Mouse (Mus musculus) heart, postnatal 0 days (tissue): Measurements from ENCODE around the gene Taf6.
A peak's percentile ranks its signal among the peaks of the same experiment; 100 is the strongest.

Source experiments
- CTCF ChIP-seq: IDR thresholded peaks from 2 replicates; pipeline ENCODE4 v1.5.1; 2016; ENCODE audit warnings: antibody characterized with exemption, control low read depth, low read depth
- EP300 ChIP-seq: IDR thresholded peaks from 2 replicates; pipeline ENCODE4 v1.6.1; 2016; ENCODE audit warnings: antibody characterized with exemption, low read depth

DNA sequence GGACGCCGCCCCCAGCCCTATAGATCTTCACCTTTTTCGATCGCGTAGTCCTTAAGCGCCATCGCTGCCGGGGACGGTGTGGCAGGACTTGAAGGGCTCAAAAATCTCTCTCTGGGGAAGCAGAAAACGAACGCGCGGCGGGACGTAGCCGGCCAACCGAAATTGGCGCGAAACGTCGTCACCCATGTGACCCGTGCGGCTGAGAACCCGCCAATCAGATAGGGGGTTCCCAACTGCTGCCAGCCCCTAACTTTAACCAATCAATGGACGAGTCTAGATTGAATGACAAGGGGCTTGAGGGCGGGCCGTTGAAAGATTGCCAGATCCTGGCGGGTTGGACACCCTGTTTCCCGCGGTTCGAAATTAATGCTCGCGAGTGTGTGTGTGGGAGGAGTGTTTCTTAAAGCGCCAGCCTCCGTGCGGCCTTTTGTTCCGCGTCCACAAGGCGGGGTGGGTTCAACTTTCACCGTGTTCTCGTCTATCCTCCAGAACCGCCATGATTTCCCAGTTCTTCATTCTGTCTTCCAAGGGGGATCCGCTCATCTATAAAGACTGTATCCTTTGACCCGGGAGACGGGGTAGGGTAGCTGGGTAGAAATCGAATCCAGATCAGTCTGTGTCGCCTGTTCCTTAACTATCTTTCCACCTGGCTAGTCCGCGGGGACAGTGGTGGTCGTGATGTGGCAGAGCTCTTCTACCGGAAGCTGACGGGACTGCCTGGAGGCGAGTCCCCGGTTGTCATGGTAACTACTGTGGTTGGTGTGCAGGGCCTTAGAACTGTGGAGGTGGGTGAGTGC lies 15.4 kb downstream of the Taf6 start, which contains the start of the genes Ap4m1 and Mcm7:
- TF ChIP-seq CTCF: no peak; the same call in 1 of the 2 replicates
- 0 out of 2 replicates have a peak, but pooled peaks have one; percentile 9 for TF ChIP-seq EP300
